Mouse (Mus musculus): ENCODE measurements around the gene Isg15.
"Not testable (repeated sequence)": the region's sequence is repeated elsewhere in the genome, so short reads cannot be mapped to it uniquely, and the experiment has no call there.

Gene Isg15

GRCm38 (mm10) chr4:156169129-156169528, 31.5 kb downstream of the Isg15 start:
- DNase-seq (ENCODE audit: extremely low read depth, low read depth, low spot score) = no peak

- no peak for DNase-seq (ENCODE audit: extremely low read depth, low read depth, low spot score)
Measured at GRCm38 (mm10) chr4:156168611-156169010, 32.0 kb downstream of the Isg15 start.

- DNase-seq (ENCODE audit: extremely low read depth, low read depth, low spot score) = no peak
Measured at GRCm38 (mm10) chr4:156166477-156166876, 34.1 kb downstream of the Isg15 start.

GRCm38 (mm10) chr4:156154771-156155170, 45.8 kb downstream of the Isg15 start:
- DNase-seq (ENCODE audit: extremely low read depth, low read depth, low spot score) = no peak

GRCm38 (mm10) chr4:156150887-156151286, 49.7 kb downstream of the Isg15 start:
- DNase-seq (ENCODE audit: extremely low read depth, low read depth, low spot score) = not testable (repeated sequence)

Data from fat pad, adult 2 months (tissue).